Mouse (Mus musculus): ENCODE measurements at regions not wholly inside any gene's neighbourhood (a gene's known extent, or its start where the extent isn't known, plus 50 kb on each side); places are given as distances from the start of the nearest gene placed in this dataset.

- TF ChIP-seq CTCF (IDR thresholded peaks at IDR 0.05; ENCODE audit: low read depth) (no peak), EP300 (IDR thresholded peaks at IDR 0.05; ENCODE audit: low read depth) (no peak)
Observed at GRCm38 (mm10) chr12:39822671-39823070, 215.2 kb downstream of the Arl4a start.
